Mouse (Mus musculus): Measurements from ENCODE around the gene Nr2e3.

DNA sequence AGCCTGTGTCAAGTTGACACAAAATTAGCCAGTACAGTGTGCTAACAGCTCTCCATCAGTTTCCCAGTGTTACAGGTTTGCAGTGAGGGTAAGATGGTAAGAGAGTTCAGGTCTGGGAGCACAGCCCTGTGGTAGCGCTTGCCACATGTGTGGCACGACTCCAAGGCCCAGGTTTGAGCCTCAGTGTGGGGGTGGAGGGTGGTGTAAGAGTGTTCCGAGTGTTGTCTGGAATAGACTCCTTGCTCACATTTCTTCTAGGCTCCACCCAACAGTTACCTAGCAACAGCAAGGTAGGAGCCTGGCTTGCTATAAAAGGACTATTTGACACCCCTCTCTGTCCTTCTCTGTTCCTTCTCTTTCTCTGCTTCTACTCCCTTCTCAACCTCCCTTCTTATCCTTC is 3.9 kb upstream of the Nr2e3 start:
- TF ChIP-seq POLR2A (IDR thresholded peaks at IDR 0.05; ENCODE audit: borderline replicate concordance, control insufficient read depth, low read depth, low read length) = no peak
- no peak for TF ChIP-seq CTCF (IDR thresholded peaks at IDR 0.05; ENCODE audit: control insufficient read depth, insufficient read depth, low read length)
